Mouse (Mus musculus): ENCODE measurements around the gene Macrod2.

The Macrod2 gene

DNA sequence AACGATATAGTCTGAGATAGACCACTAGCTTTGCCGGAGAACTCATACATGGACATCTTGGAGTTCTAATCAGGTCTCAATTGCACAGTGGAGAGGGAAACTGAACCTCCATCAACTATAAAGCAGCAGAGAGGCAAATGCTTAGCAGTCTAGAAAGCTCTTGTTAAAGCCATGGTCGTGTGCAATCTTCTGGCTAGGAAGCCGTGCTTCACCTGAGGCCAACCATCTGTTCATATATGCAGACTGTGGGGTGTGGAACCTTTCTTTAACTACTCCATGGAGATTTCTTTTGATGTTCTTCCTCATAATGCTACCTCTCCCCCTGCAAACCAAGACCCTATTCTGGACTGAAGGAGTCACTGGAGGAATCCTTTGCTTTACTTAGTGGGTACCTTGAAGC is 1421.2 kb downstream of the Macrod2 start:
- DNase-seq (ENCODE audit: extremely low read depth, low read depth, low spot score), result no peak

DNA sequence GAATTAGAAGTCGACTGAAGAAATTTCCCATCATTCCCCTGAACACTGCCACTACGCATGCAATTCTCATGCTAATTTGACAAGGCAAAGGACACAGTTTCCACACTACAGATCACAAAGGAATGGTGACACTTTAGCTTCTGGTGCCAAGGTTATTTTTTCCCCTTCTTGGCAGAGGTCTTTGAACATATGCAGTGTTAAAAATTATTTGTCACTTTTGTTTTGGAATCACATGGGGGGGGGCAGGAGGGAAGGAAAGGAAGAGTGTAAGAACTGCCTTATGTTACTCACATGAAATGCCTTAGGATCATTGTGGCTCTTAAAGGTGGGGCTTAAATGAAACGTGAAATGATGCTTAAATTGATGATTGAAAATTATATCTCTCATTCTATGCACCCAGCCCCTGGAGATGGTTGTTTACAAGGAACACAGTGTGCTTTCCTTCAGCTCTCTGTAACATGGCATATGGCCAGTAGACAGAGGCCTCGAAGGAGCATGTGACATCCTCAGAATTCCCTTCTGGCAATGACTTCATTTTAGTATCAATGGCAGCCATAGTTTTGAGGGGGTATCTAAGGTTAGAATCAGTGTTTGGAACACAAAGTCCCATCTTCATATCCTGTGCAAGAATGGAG is 1422.6 kb downstream of the Macrod2 start:
- no peak for DNase-seq (ENCODE audit: extremely low read depth, low read depth, low spot score)

DNA sequence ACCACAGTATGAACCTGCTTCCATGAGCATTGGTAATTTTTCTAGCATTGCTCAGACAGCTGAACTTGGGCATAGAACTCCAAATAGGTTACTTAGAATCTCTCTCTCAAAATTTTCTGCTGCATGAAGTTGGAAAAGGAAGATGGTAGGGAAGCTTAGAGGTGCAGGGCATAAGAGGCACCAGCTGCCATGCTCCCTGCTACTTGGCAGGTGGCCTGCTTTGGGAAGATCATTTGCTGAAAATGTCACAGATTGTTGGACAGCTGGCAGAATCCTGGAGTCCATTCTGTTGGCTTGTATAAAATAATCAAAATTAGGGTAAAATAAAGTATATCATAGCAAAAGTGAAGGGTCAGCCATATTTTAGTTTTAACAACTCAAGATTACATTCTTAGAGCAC is 1425.7 kb downstream of the Macrod2 start:
- DNase-seq (ENCODE audit: extremely low read depth, low read depth, low spot score), result no peak

DNA sequence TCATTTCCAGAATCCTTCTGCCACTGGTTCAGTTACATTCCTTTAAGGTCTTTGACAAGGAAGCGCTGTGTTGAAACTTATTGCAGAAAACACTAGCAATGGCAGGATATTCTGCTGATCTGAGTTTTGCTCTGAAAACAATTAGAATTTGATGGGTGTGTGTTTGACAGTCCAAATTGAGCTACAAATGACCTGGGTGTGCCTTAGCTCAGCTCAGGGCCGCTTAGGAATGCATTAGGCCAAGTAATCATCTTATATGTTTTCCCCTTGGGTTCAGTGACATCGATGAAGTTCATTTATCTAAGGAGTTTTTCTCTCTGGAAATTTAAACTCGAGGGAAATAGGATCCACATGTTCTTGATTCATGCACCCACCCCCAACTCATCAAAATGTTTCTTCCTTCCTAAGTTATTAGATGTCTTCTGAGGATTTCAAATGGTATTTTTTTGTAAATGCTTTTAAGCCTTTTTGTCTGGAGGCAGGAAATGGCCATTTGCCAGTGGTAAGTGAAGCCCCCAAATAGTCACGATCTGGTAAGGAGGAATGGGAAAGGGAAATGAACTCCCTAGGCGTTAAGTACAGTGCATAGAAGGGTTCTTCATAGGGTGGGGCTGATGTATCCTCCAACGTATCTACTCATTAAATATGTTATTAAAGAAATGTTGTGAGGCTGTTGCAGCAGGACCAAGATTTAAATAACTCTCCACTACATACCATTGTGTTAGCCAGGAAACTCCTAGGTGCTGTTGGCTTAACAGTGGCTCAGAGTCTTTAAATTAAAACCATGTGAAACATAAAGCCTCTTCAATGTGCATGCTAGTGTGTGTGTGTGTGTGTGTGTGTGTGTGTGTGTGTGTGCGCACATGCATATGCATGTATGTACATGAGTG is 1430.7 kb downstream of the Macrod2 start:
- no peak for DNase-seq (ENCODE audit: extremely low read depth, low read depth, low spot score)

DNA sequence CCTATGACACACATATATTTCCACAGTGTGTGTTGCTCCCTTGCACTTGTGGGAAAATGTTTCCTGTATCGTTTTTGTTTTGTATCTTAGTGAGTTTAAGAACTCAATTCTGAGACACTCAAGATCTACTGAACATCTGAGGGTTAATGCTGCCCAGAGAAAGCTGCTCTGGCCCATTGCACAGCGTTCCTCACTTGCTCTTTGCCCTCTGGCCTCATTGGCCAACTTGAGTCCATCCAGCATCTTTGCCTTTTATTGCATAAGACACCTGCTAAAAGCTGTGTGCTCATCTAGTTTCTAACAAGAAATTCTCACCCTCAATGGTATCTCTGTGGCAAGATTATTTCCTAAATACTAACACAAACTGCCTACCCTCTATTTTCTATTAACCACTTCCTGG is 1435.4 kb downstream of the Macrod2 start:
- no peak for DNase-seq (ENCODE audit: extremely low read depth, low read depth, low spot score)

DNA sequence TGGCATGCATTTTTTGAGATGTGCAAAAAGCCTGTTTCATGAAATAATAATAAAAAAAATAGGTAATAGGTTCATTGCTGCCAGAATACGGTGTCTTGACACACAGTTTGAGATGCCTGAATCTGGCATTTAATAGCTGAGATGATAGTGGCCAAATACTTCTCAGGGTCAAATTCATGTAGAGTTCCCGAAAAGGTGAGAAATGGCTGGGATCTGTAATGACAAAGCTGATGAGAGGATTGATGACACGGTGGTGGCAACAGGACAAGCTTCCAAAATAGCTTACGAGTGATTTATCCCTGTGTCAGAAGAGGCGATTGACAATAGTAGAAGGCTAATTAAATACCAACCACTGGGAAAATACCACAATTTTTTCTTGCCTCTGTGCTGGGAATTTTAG is 1436.4 kb downstream of the Macrod2 start:
- no peak for DNase-seq (ENCODE audit: extremely low read depth, low read depth, low spot score)

DNA sequence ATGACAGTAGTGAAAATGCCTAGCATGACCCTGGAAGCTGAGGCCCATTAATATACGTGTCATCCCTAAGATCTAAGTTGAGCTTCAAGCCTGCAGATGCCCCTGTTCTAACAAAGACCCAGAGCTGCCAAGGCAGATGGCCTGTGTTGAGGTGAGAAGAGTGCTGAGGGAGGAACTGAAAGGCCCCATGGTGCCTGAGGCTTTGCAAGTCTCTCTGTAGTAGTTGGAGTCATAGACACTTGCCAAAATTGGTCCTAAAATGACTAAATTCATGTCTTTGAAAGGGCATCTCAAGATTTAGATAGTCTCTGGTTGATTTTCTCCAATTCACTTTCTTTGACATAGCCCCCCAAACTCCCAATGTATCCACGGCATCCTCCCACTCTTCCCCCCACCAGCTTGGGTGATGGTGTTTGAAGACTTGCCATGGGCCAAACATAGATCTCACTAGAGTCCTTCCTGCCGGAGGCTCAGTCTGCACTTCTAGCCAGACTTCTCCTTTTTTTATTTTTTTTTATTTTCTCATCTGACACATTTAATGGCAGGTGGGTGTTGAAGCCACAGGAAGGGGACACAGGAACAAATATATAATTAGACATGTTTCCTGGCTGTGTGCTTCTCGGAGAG is 1439.2 kb downstream of the Macrod2 start:
- no peak for DNase-seq (ENCODE audit: extremely low read depth, low read depth, low spot score)

DNA sequence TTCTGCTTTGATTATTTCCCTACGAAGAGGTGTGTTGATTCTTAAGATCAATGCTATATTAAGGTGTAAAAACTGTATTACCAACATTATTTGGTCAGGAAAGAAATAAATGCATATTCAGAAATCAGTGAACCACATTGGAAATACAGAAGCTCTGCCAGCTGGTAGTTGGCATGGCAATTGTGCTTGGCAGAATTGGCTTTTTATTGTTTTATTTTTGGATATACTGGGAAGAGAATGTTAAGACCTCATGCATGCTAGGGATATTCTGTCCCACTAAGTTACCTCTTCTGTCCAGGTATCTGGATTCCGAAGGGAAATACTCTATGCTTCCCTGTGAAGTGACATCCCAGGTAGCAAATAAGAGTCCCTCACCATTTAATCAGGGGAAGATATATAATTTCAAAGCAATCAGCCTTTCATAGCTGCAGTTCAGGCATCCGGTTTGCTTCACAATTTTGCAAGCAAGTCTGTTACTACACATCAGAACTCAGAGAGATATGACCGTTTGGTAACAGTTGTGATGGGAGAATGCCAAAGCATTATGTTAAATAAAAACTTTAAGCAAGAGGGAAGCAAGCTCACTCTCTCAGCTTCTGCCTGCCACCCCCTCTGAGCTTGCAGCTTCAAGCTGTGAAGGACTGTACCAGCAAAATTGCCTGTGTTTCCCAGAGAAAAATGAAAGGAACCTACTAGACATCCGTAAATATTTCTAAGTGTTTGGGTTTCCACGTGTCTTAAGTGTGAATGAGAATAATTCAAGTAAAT is 1449.5 kb downstream of the Macrod2 start:
- DNase-seq (ENCODE audit: extremely low read depth, low read depth, low spot score), result no peak

DNA sequence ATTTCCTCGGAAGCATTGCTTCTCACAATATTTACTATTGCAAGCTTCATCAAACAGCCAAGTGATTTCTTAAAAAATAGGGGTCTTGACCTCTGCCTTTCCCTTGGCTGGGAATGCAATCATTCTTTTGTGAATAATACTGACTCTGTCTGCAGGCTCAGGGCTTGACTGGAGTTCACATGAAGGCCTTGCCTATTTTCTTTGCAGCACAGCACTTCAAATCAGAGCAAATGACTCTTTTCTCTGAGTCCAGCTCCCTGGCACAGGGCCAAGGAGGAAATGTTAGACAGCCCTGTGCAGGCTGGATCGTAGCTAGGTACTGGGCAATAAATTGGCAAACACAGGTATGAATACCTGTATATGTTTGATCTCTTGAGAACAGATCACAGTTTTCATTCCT is 1464.1 kb downstream of the Macrod2 start:
- no peak for DNase-seq (ENCODE audit: extremely low read depth, low read depth, low spot score)

DNA sequence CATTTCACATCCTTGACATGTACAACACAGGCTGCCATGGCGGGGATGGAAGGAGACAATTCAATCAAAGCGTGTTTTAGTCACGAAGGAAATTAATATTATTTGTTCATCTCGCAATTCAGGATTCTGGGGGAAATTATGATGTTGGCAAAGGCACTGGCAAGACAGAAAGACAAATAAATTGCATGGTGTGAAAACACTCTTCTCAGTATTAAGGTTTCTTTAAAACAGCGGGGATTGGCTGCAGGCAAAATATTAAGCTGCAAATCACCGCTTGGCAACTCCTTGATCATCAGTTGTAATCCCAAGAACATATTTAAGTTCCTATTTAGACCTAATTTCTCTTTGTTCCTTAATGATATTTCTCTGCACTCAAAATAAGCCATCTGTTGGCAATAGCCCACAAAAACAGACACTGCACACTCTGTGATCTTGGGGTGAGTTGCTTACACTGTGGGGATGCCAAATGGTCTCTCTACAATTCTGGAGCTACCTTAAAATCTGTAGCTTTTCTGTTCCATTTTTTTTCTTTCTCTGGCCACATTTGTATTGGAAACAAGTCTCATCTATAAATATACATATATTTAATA is 1466.7 kb downstream of the Macrod2 start:
- DNase-seq (ENCODE audit: extremely low read depth, low read depth, low spot score), result no peak

DNA sequence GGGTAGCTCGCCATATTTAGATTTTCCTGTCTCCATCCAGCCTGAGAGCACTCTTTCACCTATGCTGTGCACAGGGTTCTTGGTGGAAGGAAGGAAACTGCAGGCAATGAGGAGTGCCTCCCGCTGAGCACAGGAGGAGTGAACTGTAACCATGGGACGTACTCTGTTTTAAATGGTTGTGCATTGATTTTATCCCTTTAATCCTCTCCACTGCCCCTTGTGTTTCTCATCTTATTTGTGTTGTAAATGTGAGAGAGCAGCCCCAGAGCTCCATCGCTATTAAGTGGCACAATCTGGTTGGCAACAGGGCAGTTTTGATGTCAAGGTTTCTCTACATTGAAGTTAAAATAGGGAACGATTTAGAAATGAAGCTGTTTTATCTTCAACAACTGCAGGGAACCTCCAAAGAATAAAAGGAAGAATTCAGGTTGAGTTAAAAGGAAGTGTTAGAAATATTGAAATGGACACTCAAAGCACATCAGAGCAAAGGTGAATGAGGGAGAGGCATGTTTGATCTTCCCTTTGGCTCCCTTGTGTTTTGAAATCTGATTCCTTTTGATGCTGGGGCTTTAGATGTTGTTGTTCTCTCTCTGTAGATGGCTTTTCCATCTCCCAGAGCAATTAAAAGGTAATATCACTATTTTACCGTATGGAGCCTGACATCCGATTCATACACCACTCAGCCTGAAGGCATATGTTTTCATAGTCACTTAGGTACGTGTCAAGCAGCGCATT is 1467.6 kb downstream of the Macrod2 start:
- no peak for DNase-seq (ENCODE audit: extremely low read depth, low read depth, low spot score)

DNA sequence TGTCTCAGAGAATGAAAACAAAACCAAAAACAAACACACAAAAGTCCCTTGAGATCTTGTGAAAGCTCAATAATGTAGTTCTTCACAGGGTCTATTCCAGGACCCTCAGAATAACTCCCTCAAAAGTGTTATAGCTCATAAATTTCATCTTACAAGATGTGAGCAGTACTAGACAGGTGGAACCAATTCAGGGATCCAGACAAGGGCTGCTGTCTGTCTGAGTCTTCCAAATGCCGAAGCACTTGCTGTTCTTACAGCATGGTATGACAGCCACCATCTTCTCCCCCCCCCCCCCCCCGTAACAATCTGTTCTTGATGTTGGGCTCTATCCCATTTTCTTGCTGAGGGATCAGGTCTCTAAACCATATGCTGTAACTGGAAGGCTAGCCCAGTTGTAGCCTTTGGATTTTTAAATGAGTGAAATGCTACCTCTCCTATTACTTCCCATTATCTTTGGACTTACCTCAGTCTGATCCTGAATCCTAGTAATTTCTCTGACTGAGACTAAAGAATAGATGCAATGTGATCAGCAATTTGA is 1468.6 kb downstream of the Macrod2 start:
- DNase-seq (ENCODE audit: extremely low read depth, low read depth, low spot score), result no peak

DNA sequence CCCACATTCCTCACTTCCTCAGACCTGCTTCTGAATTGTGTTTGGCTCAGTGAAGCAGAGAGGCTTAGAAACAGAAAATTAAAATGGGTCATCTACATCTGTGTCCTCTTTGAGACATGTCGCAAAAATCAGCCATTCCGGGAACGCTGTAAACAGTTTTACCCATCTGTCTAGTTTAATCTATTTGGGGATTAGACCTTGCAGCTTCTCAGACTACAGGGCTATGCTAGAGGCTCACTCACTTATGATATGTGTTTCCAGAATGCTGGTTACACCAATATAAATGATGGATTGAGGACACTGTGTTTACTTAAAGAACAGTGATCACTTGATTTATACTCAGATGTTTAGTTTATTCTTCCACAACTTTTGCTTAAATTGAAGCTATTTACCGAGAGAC is 1475.8 kb downstream of the Macrod2 start:
- DNase-seq (ENCODE audit: extremely low read depth, low read depth, low spot score), result no peak

DNA sequence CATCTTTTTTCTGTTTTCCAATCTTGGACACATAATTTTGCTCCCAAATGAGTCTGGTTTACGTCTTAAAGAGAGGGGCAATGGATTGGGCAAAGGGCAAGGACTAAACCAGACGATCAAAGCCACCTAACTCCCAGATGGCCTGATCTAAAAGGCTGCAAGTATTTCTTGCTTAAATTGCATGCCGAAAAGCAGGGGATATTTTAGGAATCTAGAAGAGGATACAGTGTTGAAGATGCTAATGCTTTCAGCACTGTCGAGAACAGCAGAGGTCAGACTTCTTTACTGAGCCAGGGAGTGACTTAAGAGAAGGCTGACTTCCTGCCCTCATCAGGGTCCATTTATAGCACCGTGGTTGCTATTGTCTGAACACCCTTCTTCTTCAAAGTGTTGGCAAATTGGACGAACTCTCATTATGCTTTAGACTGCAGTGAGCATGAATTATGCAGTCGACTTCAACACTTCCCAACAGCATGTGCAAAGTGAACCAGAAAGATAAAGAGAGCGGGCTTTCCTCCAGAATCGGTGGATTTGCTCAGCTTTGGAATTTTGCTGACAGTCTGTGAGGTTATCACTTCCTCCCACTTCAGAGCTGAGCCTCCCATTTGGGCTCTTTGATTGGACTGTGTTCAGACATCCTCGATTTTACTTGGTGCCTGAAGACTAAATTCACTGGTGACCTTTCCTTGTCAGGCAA is 1481.2 kb downstream of the Macrod2 start:
- no peak for DNase-seq (ENCODE audit: extremely low read depth, low read depth, low spot score)

DNA sequence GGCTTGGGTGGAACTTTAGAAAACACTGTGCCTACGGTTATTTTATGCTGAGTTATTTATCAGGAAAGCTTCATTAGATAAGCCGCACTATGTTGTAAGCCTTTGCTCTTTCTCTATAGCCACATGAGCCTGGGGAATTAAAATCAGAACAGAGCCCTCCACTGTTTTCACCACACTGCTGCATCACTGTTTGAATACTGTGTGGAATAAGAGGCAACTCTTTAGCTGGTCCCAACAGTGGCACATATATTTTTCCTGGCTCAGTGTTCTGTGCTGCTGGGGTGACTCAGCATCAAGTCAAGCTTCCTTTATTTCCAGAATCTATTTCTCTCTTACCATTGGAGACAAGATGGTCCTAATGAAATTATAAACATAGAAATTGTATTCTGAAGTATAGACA is 1481.8 kb downstream of the Macrod2 start:
- DNase-seq (ENCODE audit: extremely low read depth, low read depth, low spot score), result no peak

DNA sequence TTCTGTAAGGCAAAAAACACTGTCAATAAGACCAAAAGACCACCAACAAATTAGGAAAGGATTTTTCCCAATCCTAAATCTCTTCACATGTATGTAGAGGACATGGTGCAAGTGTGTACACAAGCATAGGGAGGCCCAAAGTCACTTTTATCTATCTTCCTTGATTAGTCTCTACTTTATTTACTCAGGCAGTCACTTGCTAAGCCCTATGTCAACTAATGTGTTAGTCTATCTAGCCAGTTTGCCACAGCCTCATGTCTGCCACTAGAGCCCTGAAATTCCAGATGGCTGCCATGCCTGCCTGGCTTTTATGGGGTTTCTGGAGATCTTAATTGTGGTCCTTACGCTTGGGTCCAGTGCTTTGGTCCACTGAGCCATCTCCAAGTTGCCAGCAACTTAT is 1483.4 kb downstream of the Macrod2 start:
- no peak for DNase-seq (ENCODE audit: extremely low read depth, low read depth, low spot score)

DNA sequence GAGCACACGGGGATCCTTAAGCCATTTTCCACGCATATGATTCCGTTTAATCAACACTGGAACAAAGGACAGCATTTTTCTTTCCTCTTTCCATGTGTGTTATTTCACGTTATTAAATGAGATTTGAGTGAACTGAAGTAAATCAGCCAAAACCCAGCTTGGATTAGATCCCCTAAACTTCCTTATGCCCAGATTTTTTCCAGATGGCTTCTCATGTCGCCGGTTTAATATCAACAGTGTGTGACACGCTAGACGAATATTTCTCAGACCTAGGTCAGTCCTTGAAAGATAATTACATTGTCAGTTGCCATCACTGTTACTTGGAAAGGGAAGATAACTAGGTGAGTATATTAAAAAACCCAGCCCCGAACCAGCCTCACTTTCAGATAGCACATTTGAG is 1484.6 kb downstream of the Macrod2 start:
- DNase-seq (ENCODE audit: extremely low read depth, low read depth, low spot score), result no peak

DNA sequence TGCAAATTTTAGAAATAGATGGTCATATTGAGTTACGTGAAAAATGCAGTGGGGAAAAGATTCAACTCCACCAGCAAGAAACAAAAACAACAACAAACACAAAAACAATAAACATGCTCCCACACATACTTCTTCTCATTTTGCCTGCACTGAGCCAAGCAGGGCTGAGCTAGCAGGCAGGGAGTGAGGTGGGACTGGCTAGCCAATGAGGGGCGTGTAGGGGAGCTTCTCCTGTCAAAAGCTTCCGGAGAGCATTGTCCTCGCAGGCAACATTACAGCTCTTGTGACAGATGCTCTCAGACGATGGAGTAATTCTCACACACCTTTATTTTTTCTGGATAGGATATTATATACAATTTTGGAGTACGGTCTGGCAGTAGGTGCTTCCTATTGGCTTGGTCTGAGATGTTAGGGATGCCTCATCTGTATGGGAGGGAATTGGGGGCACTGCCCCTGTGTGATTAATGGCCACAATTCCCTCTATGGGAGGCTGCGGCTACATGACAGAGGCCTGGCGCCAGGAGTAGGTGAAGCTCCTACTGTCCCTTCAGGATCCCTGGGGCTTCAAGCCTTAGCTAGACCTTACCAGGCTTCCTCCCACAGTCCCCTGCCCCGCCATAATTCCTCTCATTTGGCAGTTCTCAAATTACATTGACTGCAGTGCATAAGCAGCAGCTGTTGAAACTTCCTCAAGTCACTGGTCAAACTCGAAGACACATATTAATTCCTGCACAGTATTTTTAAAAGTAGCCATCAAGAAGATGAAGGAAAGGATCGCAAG is 1491.8 kb downstream of the Macrod2 start:
- DNase-seq (ENCODE audit: extremely low read depth, low read depth, low spot score), result no peak

DNA sequence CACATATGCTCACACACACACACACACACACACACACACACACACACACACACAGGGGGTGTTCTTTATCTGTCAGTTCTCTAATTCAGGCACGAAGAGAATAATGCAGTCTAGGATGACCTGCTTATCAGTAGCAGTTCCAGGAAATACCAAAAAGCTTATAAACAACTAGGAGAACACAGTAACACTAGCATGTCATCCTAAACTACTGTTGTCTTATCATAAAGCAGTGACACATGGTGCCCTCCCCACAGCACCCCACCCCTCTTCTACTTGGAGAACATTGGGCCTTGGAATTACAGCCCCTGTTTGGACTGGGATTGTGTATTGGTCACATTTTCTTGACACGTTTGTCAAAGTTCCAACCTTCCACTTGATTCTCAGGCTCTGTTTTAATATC is 1494.4 kb downstream of the Macrod2 start:
- no peak for DNase-seq (ENCODE audit: extremely low read depth, low read depth, low spot score)

All from fat pad, adult 2 months (tissue).